Mouse (Mus musculus): Measurements from ENCODE around the gene Abhd12b. TPM values are rescaled to one million over a fixed set of nuclear protein-coding genes. Genes with fewer than 3 reads are reported as not detected.
A peak's percentile ranks its signal among the peaks of the same experiment; 100 is the strongest.
"Not testable (repeated sequence)": the region's sequence is repeated elsewhere in the genome, so short reads cannot be mapped to it uniquely, and the experiment has no call there.

Abhd12b gene
- total RNA-seq, 2 experiments from 2014 or later: not detected

GRCm38 (mm10) chr12:70137095-70137494, 16.8 kb upstream of the Abhd12b start:
- no peak for DNase-seq
- intact Hi-C loops (cut with DNase I): no loop called here

- intact Hi-C loops (cut with DNase I): no loop called here
These were observed 16.3 kb upstream of the Abhd12b start for GRCm38 (mm10) chr12:70137626-70138025.

GRCm38 (mm10) chr12:70139871-70140270, 14.1 kb upstream of the Abhd12b start:
- intact Hi-C loops (cut with DNase I): loop anchor here (2.0 to 10.0 kb wide), 2 partner anchors 29 to 385 kb away; no protein-coding TSS in a partner anchor

More at GRCm38 (mm10) chr12:70137626-70138025, 16.3 kb upstream of the Abhd12b start:
- DNase-seq: no peak

GRCm38 (mm10) chr12:70140542-70140941, 13.4 kb upstream of the Abhd12b start:
- intact Hi-C loops (cut with DNase I): loop anchor here (2.0 to 10.0 kb wide), 2 partner anchors 30 to 386 kb away; no protein-coding TSS in a partner anchor
- no peak for DNase-seq

More at GRCm38 (mm10) chr12:70139871-70140270, 14.1 kb upstream of the Abhd12b start:
- no peak for DNase-seq

- no peak for DNase-seq
- intact Hi-C loops (cut with DNase I): loop anchor here (2.0 to 10.0 kb wide), 2 partner anchors 30 to 386 kb away; no protein-coding TSS in a partner anchor
These were observed 12.9 kb upstream of the Abhd12b start for GRCm38 (mm10) chr12:70140993-70141576.

- intact Hi-C loops (cut with DNase I): loop anchor here (10.0 kb wide), 1 partner anchor 389 kb away; no protein-coding TSS in a partner anchor
- peak; percentile 45 to 52 for DNase-seq
These were observed 9.8 kb upstream of the Abhd12b start for GRCm38 (mm10) chr12:70144106-70144587.

GRCm38 (mm10) chr12:70144637-70145448, 9.1 kb upstream of the Abhd12b start:
- DNase-seq: peak; percentile 77 to 87
- intact Hi-C loops (cut with DNase I): loop anchor here (5.0 to 10.0 kb wide), 4 partner anchors 83 to 390 kb away; partner anchors contain the start of gene Sav1

- DNase-seq: no peak
- intact Hi-C loops (cut with DNase I): loop anchor here (5.0 to 10.0 kb wide), 4 partner anchors 83 to 391 kb away; partner anchors contain the start of gene Sav1
These were observed 8.4 kb upstream of the Abhd12b start for GRCm38 (mm10) chr12:70145586-70145985.

GRCm38 (mm10) chr12:70147986-70148630, 5.8 kb upstream of the Abhd12b start:
- DNase-seq: peak; percentile 21 to 22
- intact Hi-C loops (cut with DNase I): loop anchor here (5.0 to 10.0 kb wide), 4 partner anchors 86 to 393 kb away; partner anchors contain the start of gene Sav1

GRCm38 (mm10) chr12:70148631-70149265, 5.2 kb upstream of the Abhd12b start:
- DNase-seq: peak; percentile 11 to 39
- intact Hi-C loops (cut with DNase I): loop anchor here (5.0 to 10.0 kb wide), 4 partner anchors 86 to 394 kb away; partner anchors contain the start of gene Sav1

GRCm38 (mm10) chr12:70156222-70156621, 2.3 kb downstream of the Abhd12b start:
- DNase-seq: peak in 1 of 2 experiments; percentile 15
- intact Hi-C loops (cut with DNase I): no loop called here

- no peak for DNase-seq
- intact Hi-C loops (cut with DNase I): no loop called here
These were observed 3.5 kb downstream of the Abhd12b start for GRCm38 (mm10) chr12:70157292-70158066.

GRCm38 (mm10) chr12:70161057-70161456, 7.1 kb downstream of the Abhd12b start:
- intact Hi-C loops (cut with DNase I): no loop called here
- DNase-seq: no peak

- intact Hi-C loops (cut with DNase I): no loop called here
- DNase-seq: no peak
These were observed 10.8 kb downstream of the Abhd12b start for GRCm38 (mm10) chr12:70164741-70165140.

GRCm38 (mm10) chr12:70167950-70168349, 14.0 kb downstream of the Abhd12b start:
- no peak for DNase-seq
- intact Hi-C loops (cut with DNase I): no loop called here

GRCm38 (mm10) chr12:70169969-70170368, 16.0 kb downstream of the Abhd12b start:
- DNase-seq: no peak
- intact Hi-C loops (cut with DNase I): no loop called here

- DNase-seq; intact Hi-C loops (cut with DNase I): not testable (repeated sequence)
These were observed 29.6 kb downstream of the Abhd12b start for GRCm38 (mm10) chr12:70183507-70183906.

- no peak for DNase-seq
- intact Hi-C loops (cut with DNase I): no loop called here
These were observed 30.3 kb downstream of the Abhd12b start for GRCm38 (mm10) chr12:70184173-70184783.

GRCm38 (mm10) chr12:70192267-70192727, 38.4 kb downstream of the Abhd12b start:
- intact Hi-C loops (cut with DNase I): no loop called here
- DNase-seq: no peak
